Mouse (Mus musculus) gastrocnemius, postnatal 14 days (tissue): Measurements from ENCODE around the gene Mag. TPM values are rescaled to one million over a fixed set of nuclear protein-coding genes. Genes with fewer than 3 reads are reported as not detected.

ENCODE experiments used
- DNase-seq: peaks from one replicate; pipeline ENCODE4 v3.0.0; 2021; ENCODE audit warnings: mixed read lengths
- intact Hi-C: fragments of 180-260 bp; cut with DNase I; formaldehyde crosslinking; loops from one replicate; pipeline ENCODE4 v1.15.1; 2025; ENCODE audit warnings: low total_unique reads
- total RNA-seq, 2 experiments: library from RNA; stranded (reverse); gene quantifications; 2 replicates each; pipeline ENCODE4 v1.2.3; 2021

The Mag gene
- total RNA-seq, 2 experiments from 2014 or later = 3.5 to 9.6 TPM

DNA sequence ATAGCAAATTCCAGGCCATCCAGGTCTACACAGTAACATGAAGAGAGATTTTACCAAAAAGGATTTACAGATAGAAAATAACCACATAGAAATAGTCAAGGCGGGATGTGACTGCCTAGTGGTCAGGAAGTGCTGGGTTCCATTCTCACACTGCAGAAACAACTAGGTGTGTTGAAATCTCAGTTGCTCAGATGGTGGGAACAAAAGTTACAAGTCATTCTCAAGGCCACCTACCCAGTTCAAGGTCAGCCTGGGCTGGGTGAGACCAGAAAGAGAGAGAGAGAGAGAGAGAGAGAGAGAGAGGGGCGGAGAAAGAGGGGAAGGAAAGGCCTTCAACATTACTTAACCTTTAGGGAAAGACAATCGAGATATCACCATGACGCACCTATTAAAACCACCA, 27.8 kb downstream of the Mag start:
- no peak for DNase-seq
- intact Hi-C loops = no loop called here

GRCm38 (mm10) chr7:30884047-30884446, 30.6 kb downstream of the Mag start:
- no peak for DNase-seq
- intact Hi-C loops = no loop called here

DNA sequence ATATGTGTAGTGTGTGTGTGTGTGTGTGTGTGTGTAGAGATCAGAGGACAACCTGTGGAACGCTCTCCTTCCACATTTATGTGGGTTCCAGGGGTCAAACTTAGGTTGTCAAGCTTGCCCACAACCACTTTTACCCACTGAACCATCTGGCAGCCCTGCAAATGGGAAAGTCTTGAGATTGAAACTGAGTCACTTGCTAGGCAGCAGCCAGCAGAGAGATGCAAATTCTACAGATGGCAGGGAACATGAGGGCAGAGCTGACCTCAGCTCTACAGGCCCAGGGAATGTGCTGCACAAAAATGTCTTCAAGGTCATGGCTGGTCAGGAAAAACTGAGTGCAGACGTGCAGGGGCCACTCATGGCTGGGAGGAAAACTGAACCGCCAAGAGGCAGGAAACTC, 33.3 kb downstream of the Mag start:
- intact Hi-C loops = no loop called here
- DNase-seq = no peak

DNA sequence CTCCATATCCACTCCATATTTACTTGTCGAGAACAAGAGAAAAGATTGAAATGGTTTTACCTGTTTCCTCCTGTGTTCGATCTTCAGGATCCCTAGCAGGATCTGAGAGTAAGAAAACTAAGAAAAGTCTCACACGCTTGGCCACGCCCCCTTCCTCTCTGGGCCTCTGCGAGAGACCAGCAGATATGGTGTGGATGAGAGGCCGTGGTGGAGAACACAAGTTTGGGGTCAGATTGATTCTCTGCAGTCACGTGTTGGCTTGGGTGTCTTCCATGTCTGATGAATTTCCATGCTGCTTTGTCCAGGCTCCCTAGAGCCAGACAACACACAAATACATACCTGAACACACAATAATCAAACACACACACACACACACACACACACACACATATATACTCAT, 34.5 kb downstream of the Mag start, which contains the start of gene Cd22:
Gene Cd22 (minus strand): TSS at position 167 of the 400 bp plus-strand sequence.
- no peak for DNase-seq
- intact Hi-C loops = no loop called here

DNA sequence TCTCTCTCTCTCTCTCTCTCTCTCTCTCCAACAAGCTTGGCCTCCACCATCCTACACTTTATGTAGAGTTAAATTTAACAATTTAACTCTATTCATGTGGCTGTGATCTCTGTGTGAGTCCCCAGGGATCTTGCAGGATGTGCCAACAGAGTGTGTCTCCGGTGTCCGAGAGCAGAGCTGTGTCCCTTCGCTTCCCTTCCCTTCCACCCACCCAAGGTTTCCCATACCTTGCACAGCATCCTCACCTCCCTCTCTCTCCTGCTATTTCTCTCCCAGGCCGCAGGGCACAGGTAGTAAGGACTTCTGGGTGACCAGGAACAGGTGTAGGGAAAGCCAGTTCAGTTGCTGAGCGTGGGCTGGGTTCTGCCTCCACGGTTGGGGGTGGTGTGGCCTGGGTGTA, 35.7 kb downstream of the Mag start:
- no peak for DNase-seq
- intact Hi-C loops = loop anchor here (10.0 kb wide), 1 partner anchor 96 kb away; the partner anchor contains the start of genes Fam187b and Lsr

GRCm38 (mm10) chr7:30873083-30873482, 41.6 kb downstream of the Mag start:
- intact Hi-C loops = loop anchor here (10.0 kb wide), 1 partner anchor 102 kb away; the partner anchor contains the start of genes Fam187b and Lsr
- peak; percentile 73 for DNase-seq

DNA sequence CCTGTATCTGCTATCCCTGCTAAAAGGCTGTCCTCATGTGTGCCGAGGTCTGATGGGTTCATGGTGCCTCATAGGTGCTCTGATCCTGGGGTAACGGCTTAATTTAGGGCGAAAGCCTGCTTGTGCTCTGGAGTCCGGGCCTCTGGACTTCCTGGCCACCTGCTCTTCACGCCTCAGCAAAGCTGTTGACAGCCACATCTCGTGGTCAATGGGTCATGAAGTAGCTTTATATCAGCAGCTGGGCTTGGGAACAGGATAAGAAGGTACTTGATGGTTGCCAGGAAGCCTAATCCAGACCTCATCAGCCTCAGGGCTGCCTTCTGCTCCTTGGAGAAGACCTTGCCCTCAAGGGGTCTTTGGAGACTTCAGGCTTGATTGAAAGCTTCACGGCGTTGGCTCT, 51.3 kb downstream of the Mag start:
- intact Hi-C loops = no loop called here
- no peak for DNase-seq

DNA sequence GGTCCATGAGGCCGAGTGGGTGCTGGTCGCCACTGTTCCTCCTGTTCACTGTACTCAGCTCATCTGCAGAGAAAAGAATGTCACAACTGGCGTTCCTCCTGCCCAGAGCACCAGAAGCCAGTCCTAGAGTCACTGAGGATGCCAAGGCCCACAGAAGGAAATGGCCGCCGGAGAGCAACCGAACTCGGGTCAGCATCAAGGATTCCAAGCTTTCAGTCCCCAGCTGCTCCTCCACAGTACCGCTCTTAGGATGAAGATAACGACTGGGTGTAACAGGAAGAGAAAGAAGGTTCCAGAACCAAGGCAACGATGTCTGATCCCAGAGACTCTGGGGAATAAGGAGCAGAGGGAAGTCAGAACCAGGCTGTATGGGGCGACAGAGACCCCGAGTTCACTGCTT, 53.2 kb downstream of the Mag start, which contains the start of gene Ffar1:
Gene Ffar1 (minus strand): TSS at position 101 of the 400 bp plus-strand sequence.
- intact Hi-C loops = no loop called here
- no peak for DNase-seq

GRCm38 (mm10) chr7:30859635-30860402, 54.9 kb downstream of the Mag start:
- peak; percentile 22 for DNase-seq
- intact Hi-C loops = loop anchor here (10.0 kb wide), 1 partner anchor 265 kb away; the partner anchor contains the start of gene Zbtb32

- DNase-seq = peak; percentile 56
Measured at GRCm38 (mm10) chr7:30859290-30859634, 55.4 kb downstream of the Mag start.

GRCm38 (mm10) chr7:30857746-30858145, 56.9 kb downstream of the Mag start:
- DNase-seq = no peak
- intact Hi-C loops = loop anchor here (10.0 kb wide), 1 partner anchor 263 kb away; the partner anchor contains the start of gene Zbtb32

More at GRCm38 (mm10) chr7:30859290-30859634, 55.4 kb downstream of the Mag start:
- intact Hi-C loops = loop anchor here (10.0 kb wide), 1 partner anchor 264 kb away; the partner anchor contains the start of gene Zbtb32

DNA sequence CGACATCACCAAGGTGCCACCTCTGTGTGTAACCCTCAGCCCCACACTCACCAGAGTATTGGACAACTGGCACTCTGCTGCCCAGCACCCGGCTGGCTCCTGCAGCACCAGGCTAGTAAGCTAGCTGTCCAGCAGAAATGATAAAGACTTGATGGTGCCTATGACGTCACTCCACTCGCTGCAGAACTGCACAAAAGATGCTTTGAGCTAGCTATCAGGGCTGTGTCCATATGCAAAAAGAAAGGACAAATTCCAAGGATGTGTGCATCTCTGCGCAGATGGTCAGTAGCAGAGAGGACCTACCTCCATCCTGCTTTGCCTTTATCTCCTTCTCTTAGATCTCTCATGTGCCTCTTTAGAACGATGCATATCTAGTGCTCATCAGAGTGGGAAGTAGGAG, 58.6 kb downstream of the Mag start, which contains the start of gene Ffar3:
Gene Ffar3 (minus strand): TSS at position 101 of the 400 bp plus-strand sequence.
- intact Hi-C loops = loop anchor here (10.0 kb wide), 1 partner anchor 261 kb away; the partner anchor contains the start of gene Zbtb32
- DNase-seq = no peak

- intact Hi-C loops = loop anchor here (10.0 kb wide), 1 partner anchor 257 kb away; the partner anchor contains the start of gene Zbtb32
- no peak for DNase-seq
Measured at GRCm38 (mm10) chr7:30851421-30851820, 63.3 kb downstream of the Mag start.

Other genes starting within 250 kb of the Mag start
- gene Haus5, start 249.9 kb downstream of the Mag start, total RNA-seq = 1 to 10 TPM; 2.8 to 2.9 TPM
- gene Pmis2, start 243.3 kb downstream of the Mag start, total RNA-seq = 1 to 10 TPM; 2.3 to 2.6 TPM
- not detected for gene 2200002J24Rik, start 215.9 kb downstream of the Mag start, total RNA-seq
- gene Atp4a, start 202.7 kb downstream of the Mag start, total RNA-seq = under 1 TPM; 0.16 to 0.41 TPM
- 100 to 1,000 TPM; 222 to 233 TPM for gene Tmem147, start 185.3 kb downstream of the Mag start, total RNA-seq
- gene Gapdhs, start 171.2 kb downstream of the Mag start, total RNA-seq = not detected
- 1 to 10 TPM; 3.7 to 4.1 TPM for gene Sbsn, start 163.4 kb downstream of the Mag start, total RNA-seq
- gene Dmkn, start 151.1 kb downstream of the Mag start, total RNA-seq = under 1 TPM in 1 of 2 experiments, not detected in 1; 0.57 TPM
- gene Krtdap, start 127.0 kb downstream of the Mag start, total RNA-seq = 1 to 10 TPM; 3.4 to 3.6 TPM
- under 1 TPM in 1 of 2 experiments, not detected in 1; 0.16 TPM for gene Ffar2, start 91.1 kb downstream of the Mag start, total RNA-seq
- not detected for gene Ffar3, start 58.7 kb downstream of the Mag start, total RNA-seq
- not detected for gene Ffar1, start 53.3 kb downstream of the Mag start, total RNA-seq
- gene Cd22, start 34.5 kb downstream of the Mag start, total RNA-seq = under 1 TPM in 1 of 2 experiments, not detected in 1; 0.29 TPM
- gene Hamp2, start 9.8 kb upstream of the Mag start, total RNA-seq = not detected
- gene Hamp, start 29.2 kb upstream of the Mag start, total RNA-seq = not detected
- 10 to 100 TPM; 68.9 to 70.5 TPM for gene Usf2, start 41.9 kb upstream of the Mag start, total RNA-seq
- gene Lsr, start 58.6 kb upstream of the Mag start, total RNA-seq = under 1 TPM; 0.35 to 0.47 TPM
- gene Fam187b, start 58.9 kb upstream of the Mag start, total RNA-seq = under 1 TPM in 1 of 2 experiments, not detected in 1; 0.23 TPM
- 10 to 100 TPM; 12.6 to 14.3 TPM for gene Fxyd5, start 127.6 kb upstream of the Mag start, total RNA-seq
- gene Fxyd7, start 136.6 kb upstream of the Mag start, total RNA-seq = 1 to 10 TPM; 2.0 to 2.1 TPM
- 1,000 to 10,000 TPM; 1,292 to 1,295 TPM for gene Fxyd1, start 142.3 kb upstream of the Mag start, total RNA-seq
- gene Lgi4, start 144.5 kb upstream of the Mag start, total RNA-seq = 1 to 10 TPM; 6.2 to 8.7 TPM
- 1 to 10 TPM; 1.9 to 3.3 TPM for gene Fxyd3, start 161.8 kb upstream of the Mag start, total RNA-seq
- 1 to 10 TPM; 7.6 to 9.6 TPM for gene Hpn, start 200.4 kb upstream of the Mag start, total RNA-seq
- 100 to 1,000 TPM; 443 to 446 TPM for gene Scn1b, start 212.1 kb upstream of the Mag start, total RNA-seq
- gene Gramd1a, start 241.0 kb upstream of the Mag start, total RNA-seq = 10 to 100 TPM; 23.9 to 36.8 TPM